Mouse (Mus musculus) frontal cortex, postnatal 14 days (tissue): Measurements from ENCODE around the gene Gm20521.

Experiments
- DNase-seq, 2 experiments: peaks; one replicate each; pipeline ENCODE4 v3.0.0; 2022; ENCODE audit warnings: low spot score in 2 of 2

Gene Gm20521

GRCm38 (mm10) chr14:54883154-54884021 lies at the start of gene Gm20521, which contains the start of gene Bcl2l2:
Gm20521 (plus strand) TSS chr14:54883441.
Bcl2l2 (plus strand) TSS chr14:54883377.
- peak in 1 of 2 experiments; percentile 65 for DNase-seq

DNA sequence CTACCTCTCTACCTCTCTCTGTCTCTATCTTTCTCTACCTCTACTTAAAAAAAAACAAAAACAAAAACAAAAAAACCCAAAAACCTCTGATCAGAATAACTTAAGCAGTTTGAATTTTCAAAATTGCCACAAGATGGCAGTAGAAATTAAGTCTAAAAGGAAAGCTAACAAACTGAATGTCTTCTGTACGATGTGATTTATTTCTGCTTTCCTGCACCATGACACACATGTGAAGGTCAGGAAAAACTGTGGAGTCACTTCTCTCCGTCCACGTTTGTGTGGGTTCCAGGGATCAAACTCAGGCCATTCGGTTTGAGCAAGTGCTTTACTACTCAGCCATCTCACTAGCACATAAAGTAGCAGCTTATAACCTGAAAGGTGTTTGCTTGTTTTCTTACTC lies 39.8 kb upstream of the Gm20521 start:
- DNase-seq: no peak

- DNase-seq: no peak
These were observed 27.5 kb upstream of the Gm20521 start for GRCm38 (mm10) chr14:54855726-54856125.

DNA sequence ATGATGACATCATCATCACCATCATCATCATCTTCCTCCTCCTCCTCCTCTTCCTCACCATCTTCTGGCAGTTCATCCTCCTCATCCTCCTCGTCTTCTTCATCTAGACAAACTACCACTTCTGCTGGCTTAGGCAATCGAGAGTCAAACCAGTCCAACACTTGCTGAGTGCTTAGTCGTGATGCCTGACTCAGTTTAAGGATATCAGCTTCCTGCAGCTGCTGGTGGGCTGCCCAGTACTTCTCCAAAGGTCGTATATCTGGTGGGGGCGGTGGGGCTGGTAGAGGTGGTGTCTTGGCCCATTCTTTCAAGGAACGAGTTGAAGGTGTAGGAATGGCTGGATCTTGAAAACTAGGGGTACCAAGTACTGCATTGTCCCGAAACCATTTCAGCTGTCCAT lies 26.5 kb upstream of the Gm20521 start:
- no peak for DNase-seq

- DNase-seq: no peak
These were observed 25.4 kb upstream of the Gm20521 start for GRCm38 (mm10) chr14:54857891-54858290.

DNA sequence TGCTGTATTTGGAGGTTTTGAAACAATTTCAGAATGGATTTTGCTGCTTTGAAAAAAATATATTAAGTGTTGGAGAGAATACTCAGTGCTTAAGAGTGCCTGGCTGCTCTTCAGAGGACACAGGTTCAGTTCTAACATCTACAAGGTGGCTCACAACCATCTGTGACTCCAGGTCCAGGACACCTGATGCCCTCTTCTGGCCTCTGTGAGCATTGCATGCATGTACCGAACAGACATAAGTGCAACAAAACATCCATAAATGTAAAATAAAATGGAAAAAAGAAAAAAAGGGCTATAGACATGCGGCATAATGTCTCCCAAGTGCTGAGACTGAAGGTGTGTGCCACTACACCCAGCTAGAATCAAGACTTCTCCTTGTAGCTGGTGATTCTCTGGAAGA lies 22.7 kb upstream of the Gm20521 start:
- peak in 1 of 2 experiments; percentile 67 for DNase-seq

DNA sequence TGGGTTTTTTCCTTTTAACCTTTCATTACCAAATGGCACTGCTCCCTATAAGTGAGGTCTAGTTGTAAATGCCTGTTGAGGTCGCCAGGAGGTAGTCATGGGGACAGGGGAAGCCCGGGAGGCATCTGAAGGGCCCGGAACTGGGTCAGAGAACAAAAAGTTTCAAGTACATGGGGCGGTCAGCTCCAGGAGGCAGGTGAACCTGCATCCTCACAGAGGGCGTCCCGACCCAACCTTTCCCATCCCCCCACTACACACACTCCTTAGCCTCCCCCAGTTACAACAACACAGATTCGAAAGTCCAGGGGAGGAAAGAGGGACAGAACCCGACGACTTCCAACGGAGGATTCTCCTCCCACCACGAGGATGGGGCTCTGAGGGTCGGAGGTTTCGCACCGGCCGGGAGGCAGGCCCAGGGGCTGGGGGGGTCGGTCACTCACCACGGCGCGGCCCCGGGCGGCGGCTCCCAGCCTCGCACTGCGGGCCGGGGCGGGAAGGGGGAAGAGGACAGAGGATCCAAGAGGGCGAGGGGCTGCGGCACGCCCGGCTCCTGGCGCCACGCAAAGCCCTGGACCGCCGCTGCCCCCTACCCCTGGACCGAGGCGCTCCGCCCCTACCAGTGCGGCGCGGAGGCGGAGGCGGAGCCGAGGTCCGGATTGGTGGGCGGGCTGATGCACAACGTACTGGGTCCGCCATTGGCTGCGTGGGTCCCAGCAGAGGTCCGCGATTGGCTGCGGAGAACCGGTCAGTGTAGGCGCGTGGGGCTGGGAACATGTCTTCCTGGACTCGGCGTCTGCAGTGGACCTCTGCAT lies 19.5 kb upstream of the Gm20521 start:
- peak; percentile 83 to 91 for DNase-seq

GRCm38 (mm10) chr14:54864313-54865036 lies 18.8 kb upstream of the Gm20521 start:
- no peak for DNase-seq

GRCm38 (mm10) chr14:54865626-54866025 lies 17.6 kb upstream of the Gm20521 start:
- DNase-seq: no peak

- DNase-seq: no peak
These were observed 17.0 kb upstream of the Gm20521 start for GRCm38 (mm10) chr14:54866268-54866667.

DNA sequence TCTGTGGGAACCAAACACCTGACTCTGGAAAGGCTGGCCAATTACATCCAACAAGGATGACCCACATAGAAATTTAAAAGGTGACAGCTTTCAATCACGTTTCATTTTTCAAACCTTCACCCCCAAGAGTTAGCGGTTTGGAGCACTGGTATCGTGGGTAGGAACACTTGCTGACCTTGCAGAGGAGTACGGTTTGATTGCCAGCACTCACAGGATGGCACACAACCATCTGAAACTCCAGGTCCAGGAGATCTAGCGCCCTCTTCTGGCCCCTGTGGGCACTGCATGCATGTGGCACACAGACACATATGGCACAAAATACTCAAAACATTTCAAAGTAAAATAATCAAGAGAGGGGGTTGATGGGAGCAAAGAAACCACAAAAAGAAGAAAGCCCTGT lies 16.3 kb upstream of the Gm20521 start:
- no peak for DNase-seq

GRCm38 (mm10) chr14:54868026-54868425 lies 15.2 kb upstream of the Gm20521 start:
- DNase-seq: no peak

DNA sequence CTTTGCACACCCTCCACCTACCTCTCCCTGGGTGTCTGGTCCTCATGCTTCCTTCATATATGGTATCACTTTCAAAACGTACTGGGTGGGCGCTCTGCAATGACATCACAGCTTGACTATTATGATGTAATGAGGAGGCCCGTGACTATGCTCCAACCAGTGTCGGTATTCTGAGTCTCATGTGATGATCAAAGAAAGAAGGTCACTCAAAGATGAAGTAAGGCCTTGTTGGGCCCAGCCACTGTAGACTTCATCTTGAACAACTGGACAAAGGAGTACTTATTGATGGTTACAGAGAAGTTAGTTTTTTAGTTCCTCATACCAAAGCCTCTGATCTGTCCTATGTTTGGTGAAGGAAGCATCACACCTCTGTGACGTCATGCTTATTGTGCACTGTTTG lies 12.4 kb upstream of the Gm20521 start, which contains the start of gene Homez:
Gene Homez, minus strand, starts transcription at position 101 of the 400 bp plus-strand sequence.
- no peak for DNase-seq

GRCm38 (mm10) chr14:54874165-54874564 lies 9.1 kb upstream of the Gm20521 start:
- no peak for DNase-seq

DNA sequence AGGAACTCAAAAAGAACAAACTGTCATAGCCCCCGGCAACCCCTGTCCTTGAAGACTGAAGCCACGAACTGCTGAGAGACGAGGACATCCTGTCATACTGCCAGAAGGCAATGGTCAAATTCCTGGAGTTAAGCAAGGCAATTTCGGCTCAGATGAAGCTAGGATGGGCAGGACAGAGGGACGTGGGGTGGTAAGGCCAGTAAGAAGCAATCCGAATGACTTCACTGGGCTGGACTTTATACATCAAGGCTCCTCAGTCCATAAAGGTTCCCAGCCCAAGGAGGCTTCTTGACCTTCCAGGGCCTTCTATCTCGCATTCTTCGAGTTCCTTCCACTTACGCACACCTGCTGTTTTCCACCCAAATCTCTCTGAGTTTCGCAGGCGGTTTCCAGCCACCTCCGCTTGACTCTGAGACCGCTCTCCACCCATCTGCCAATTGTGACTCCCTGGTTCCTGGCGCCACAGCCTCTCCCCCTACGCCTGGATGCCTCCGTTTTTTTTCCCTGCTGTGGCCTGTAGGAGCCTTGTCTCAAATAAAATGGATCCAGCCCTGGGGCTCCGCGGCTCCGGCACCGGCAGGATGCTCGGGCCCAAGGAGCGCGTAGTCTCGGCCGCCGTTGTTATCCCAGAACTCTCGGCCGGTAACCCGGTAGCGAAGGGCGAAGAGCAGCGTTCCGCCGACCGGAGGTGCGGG lies 7.2 kb upstream of the Gm20521 start:
- peak in 1 of 2 experiments; percentile 46 for DNase-seq

DNA sequence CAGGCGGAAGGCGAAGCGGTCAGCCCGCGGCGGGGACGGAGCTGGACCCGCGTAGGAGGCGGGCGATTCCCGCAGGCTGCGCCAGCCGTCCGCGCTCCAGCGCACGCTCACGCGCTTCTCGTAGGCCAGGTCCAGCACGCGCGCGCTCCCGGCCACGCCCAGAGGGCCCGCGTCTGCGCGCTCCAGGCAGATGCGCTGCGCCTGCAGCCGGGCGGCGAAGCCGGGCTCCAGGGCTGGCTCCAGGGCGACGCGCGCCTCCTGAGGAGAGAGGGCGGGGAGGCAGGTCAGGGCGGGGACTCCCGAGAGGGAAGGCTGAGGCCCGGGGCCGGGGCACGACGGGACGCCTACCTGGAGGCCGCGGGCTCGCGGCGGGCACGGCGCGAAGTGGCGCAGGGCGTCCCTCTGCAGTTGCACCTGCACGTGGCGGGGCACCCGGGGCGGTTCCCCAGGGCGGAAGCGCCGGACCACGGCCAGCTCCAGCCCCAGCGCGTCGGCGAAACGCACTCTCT lies 6.6 kb upstream of the Gm20521 start:
- DNase-seq: peak; percentile 79 to 84

DNA sequence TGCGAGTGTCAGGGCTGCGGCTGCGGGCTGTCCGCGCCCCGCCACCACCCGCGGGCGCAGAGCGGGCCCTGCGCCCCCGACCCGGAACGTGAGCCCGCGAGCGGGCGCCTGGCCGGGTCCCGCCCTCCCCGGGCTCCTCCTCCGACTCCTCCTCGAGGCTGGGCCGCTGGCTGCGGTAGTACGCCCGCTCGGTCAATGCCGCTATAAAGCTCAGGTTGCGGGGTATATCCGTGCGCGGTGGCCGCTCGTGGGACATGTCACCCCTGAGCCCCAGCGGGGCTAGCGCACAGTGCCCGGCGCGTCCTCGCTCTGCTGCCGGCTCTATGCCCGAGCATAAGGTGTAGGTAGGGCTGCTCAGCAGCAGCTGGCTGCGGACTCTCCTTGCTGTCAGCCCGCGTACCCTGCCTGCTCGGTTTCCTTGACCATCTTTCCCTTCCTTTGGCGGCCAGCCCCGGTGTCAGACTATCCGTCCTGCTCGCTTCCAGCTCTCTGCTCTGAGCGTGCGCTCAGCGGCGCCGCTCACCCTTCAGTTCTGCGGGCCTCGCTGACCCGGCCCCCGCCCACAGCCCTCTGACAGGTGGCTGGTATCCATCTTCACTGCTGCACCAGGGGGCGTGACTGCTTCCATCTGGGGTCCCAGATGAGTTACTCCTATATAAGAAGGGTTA lies 6.1 kb upstream of the Gm20521 start, which contains the start of gene Ppp1r3e:
Gene Ppp1r3e, minus strand, starts transcription at position 503 of the 668 bp plus-strand sequence.
- peak; percentile 46 to 60 for DNase-seq

- DNase-seq: no peak
These were observed 926 bp downstream of the Gm20521 start for GRCm38 (mm10) chr14:54884022-54884712.

GRCm38 (mm10) chr14:54885309-54885708 lies 2.1 kb downstream of the Gm20521 start:
- DNase-seq: no peak

- no peak for DNase-seq
These were observed 9.0 kb downstream of the Gm20521 start, which contains the start of gene Pabpn1 for GRCm38 (mm10) chr14:54892200-54892599. Pabpn1 (plus strand) TSS chr14:54892500.
